Mouse (Mus musculus): ENCODE results near the gene Gm47985.

Gm47985 gene

GRCm38 (mm10) chr1:151222561-151223267, 40.4 kb downstream of the Gm47985 start:
- DNase-seq (ENCODE audit: low read depth): no peak

GRCm38 (mm10) chr1:151223377-151223776, 41.0 kb downstream of the Gm47985 start:
- no peak for DNase-seq (ENCODE audit: low read depth)

- DNase-seq (ENCODE audit: low read depth): no peak
Observed at GRCm38 (mm10) chr1:151224536-151224935, 42.2 kb downstream of the Gm47985 start.

GRCm38 (mm10) chr1:151227506-151227905, 45.2 kb downstream of the Gm47985 start:
- DNase-seq (ENCODE audit: low read depth): no peak

- DNase-seq (ENCODE audit: low read depth): peak; percentile 23
Observed at GRCm38 (mm10) chr1:151228320-151228989, 46.1 kb downstream of the Gm47985 start.

- DNase-seq (ENCODE audit: low read depth): no peak
Observed at GRCm38 (mm10) chr1:151232346-151232745, 50.0 kb downstream of the Gm47985 start.

- no peak for DNase-seq (ENCODE audit: low read depth)
Observed at GRCm38 (mm10) chr1:151233756-151234155, 51.4 kb downstream of the Gm47985 start.

Measured in 416B (cell line).